Mouse (Mus musculus) neural tube, embryonic 14.5 days (tissue): ENCODE results near the gene Pipox. TPM values are rescaled to one million over a fixed set of nuclear protein-coding genes. Genes with fewer than 3 reads are reported as not detected.

ENCODE experiments used
- ATAC-seq: fragments of 200-750 bp; cut with Nextera tagmentation; 2 replicates; pipeline ENCODE4 v1.8.0; 2017; ENCODE audit warnings: low read depth, mild to moderate bottlenecking, moderate TSS enrichment, moderate library complexity
- H3K27ac ChIP-seq: fragments of 300-500 bp; sonication (generic); 2 replicates; pipeline ENCODE4 v1.5.1; 2014; ENCODE audit warnings: low read depth, mild to moderate bottlenecking, control low read depth, low read length, moderate library complexity, mixed read lengths
- H3K27me3 ChIP-seq: fragments of 300-500 bp; sonication (generic); 2 replicates; pipeline ENCODE4 v1.6.1; 2014; ENCODE audit warnings: low read length; ENCODE audit not compliant: control insufficient read depth, insufficient read depth
- H3K36me3 ChIP-seq: fragments of 300-500 bp; sonication (generic); 2 replicates; pipeline ENCODE4 v1.6.1; 2014; ENCODE audit warnings: low read length, mixed read lengths; ENCODE audit not compliant: control insufficient read depth, insufficient read depth
- H3K4me1 ChIP-seq: fragments of 300-500 bp; sonication (generic); 2 replicates; pipeline ENCODE4 v1.6.1; 2014; ENCODE audit warnings: low read length; ENCODE audit not compliant: control insufficient read depth, insufficient read depth
- H3K4me2 ChIP-seq: fragments of 300-500 bp; sonication (generic); 2 replicates; pipeline ENCODE4 v1.6.1; 2014; ENCODE audit warnings: mild to moderate bottlenecking, low read depth, low read length, control low read depth
- H3K4me3 ChIP-seq: fragments of 300-500 bp; sonication (generic); 2 replicates; pipeline ENCODE4 v1.5.1; 2014; ENCODE audit warnings: low read depth, low read length, control low read depth, mixed read lengths
- H3K9ac ChIP-seq: fragments of 300-500 bp; sonication (generic); replicated peaks from 2 replicates; pipeline ENCODE4 v1.6.1; 2014; ENCODE audit warnings: low read depth, mild to moderate bottlenecking, control low read depth, low read length, mixed read lengths
- H3K9me3 ChIP-seq: fragments of 300-500 bp; sonication (generic); 2 replicates; pipeline ENCODE4 v1.6.1; 2016; ENCODE audit warnings: low read length; ENCODE audit not compliant: control insufficient read depth
- WGBS: fragments of 180-500 bp; shearing (Covaris S2); extraction: QIAGEN DNeasy Blood & Tissue Kit; methylation state at CpG from one replicate; pipeline ENCODE4 v1.1.7; 2014; 5-methylcytosine and 5-hydroxymethylcytosine counted together
- polyA plus RNA-seq: library from polyadenylated mRNA; unstranded; fragments of >200 nt; fragmentation: Nextera tagmentation; extraction: Ambion mirVana; gene quantifications from 2 replicates; pipeline ENCODE4 v1.2.1, GENCODE M21; 2014

The Pipox gene
- polyA plus RNA-seq, 1 experiment from 2014 or later = 4.6 TPM

DNA sequence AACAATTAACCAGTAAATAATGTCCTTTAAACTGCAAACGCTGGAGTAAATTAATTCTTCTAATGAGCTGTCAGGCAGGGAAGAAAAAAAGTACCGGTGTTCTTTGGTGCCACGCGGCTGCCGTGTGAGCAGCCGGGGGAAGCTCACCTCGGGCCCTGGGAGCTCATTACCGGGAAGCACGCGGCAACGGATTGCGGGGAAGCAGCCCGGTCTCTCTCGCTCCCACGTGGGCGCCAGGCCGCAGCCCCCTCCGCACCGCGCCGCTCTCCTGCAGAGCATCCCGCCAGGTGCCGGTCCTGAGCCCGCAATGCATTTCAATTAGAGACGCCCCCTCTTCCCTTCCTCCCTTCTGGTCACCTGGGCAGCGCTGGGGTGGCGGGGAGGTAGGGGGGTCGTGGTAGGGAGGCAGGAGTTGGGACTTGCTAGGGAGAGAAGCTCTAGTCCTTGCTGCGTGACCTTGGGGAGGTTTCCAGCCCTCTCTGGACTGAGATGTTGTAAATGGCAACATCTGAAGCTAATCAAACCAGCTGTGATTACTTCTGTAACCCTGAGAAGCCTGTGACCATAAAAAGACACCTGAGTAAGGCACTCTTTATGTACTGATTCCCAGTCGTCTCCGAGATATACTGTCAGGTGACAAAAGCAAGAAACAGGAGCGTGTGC, 20.8 kb upstream of the Pipox start:
- no peak overlapping the region for H3K9ac ChIP-seq
- peaks cover 10% of the 10 kb centered on the region; the same call in 1 of the 2 replicates for H3K4me1 ChIP-seq
- H3K27ac ChIP-seq = peak overlapping the region; percentile 57
- no peak for ATAC-seq
- H3K36me3 ChIP-seq = no peaks in the 10 kb centered on the region
- peak overlapping the region; percentile 34 for H3K4me2 ChIP-seq
- no peak overlapping the region for H3K4me3 ChIP-seq
- WGBS = 2% methylated on average over 31 of the region's 32 CpGs
- no peaks in the 10 kb centered on the region for H3K9me3 ChIP-seq
- H3K27me3 ChIP-seq = peaks cover 15% of the 10 kb centered on the region

DNA sequence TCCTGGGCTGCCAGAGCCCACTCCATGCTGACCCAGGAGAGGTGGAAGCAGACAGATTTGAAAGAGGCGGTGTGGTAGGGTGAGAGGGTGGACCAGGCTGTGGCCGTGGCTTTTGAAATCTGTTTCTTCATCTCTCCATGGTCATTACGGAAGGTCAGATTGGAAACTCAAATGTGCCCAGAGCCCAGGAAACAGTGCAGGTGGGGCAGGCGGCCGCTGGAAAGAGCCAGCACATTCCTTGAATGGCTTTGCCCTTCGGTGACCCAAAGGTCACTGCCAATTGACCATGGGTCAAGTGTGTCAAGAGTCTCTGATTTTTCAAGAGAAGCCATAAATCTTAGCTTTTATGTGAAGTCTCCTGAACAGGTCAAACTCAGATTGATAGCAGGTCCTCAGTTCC, 19.6 kb upstream of the Pipox start:
- Histone ChIP-seq H3K4me2 (no peak overlapping the region), H3K9ac (no peak overlapping the region), H3K36me3 (no peaks in the 10 kb centered on the region), H3K27me3 (peaks cover 15% of the 10 kb centered on the region), H3K27ac (no peak overlapping the region), H3K4me3 (no peak overlapping the region), H3K4me1 (peaks cover 10% of the 10 kb centered on the region; the same call in 1 of the 2 replicates), H3K9me3 (no peaks in the 10 kb centered on the region)
- ATAC-seq = no peak
- 22% methylated on average over 6 of the region's 6 CpGs for WGBS

GRCm38 (mm10) chr11:77909776-77910175, 15.9 kb upstream of the Pipox start:
- H3K9ac ChIP-seq = no peak overlapping the region; the same call in 1 of the 2 replicates
- H3K27me3 ChIP-seq = peaks cover 6% of the 10 kb centered on the region
- H3K36me3 ChIP-seq = no peaks in the 10 kb centered on the region
- no peaks in the 10 kb centered on the region for H3K9me3 ChIP-seq
- H3K4me3 ChIP-seq = no peak overlapping the region
- no peak overlapping the region for H3K27ac ChIP-seq
- peaks cover 6% of the 10 kb centered on the region; the same call in 1 of the 2 replicates for H3K4me1 ChIP-seq
- 33% methylated on average over 6 of the region's 6 CpGs for WGBS
- no peak for ATAC-seq
- H3K4me2 ChIP-seq = no peak overlapping the region

GRCm38 (mm10) chr11:77909376-77909775, 15.5 kb upstream of the Pipox start:
- Histone ChIP-seq H3K27me3 (peaks cover 6% of the 10 kb centered on the region), H3K36me3 (no peaks in the 10 kb centered on the region), H3K9ac (no peak overlapping the region; the same call in 1 of the 2 replicates), H3K4me2 (no peak overlapping the region), H3K4me3 (no peak overlapping the region), H3K4me1 (peaks cover 2% of the 10 kb centered on the region; the same call in 1 of the 2 replicates), H3K27ac (no peak overlapping the region), H3K9me3 (no peaks in the 10 kb centered on the region)
- WGBS = 30% methylated on average over 5 of the region's 5 CpGs
- no peak for ATAC-seq

DNA sequence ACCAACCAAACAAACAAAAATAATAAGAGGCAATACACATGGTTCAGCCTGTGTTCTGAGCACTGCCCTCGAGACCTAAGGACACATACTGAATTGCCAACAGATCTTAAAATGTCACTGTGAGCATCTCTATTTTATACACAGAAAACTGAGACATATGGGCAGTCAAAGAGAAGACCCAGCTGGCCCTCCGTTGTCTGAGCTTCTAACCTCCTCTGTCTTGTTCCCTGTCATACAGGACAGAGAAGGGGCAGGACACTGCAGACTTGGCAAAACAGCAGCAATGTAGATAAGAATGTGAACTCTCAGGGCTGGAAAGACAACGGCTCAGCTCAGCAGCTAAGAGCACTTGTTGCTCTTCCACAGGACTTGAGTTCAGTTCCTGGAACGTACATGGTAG, 14.6 kb upstream of the Pipox start:
- no peaks in the 10 kb centered on the region; the same call in none of the 2 replicates for H3K4me1 ChIP-seq
- no peaks in the 10 kb centered on the region for H3K36me3 ChIP-seq
- WGBS = 91% methylated on average over 4 of the region's 4 CpGs
- H3K27me3 ChIP-seq = peaks cover 6% of the 10 kb centered on the region
- no peaks in the 10 kb centered on the region for H3K9me3 ChIP-seq
- H3K9ac ChIP-seq = no peak overlapping the region
- ATAC-seq = no peak
- H3K4me3 ChIP-seq = no peak overlapping the region
- no peak overlapping the region for H3K4me2 ChIP-seq
- H3K27ac ChIP-seq = no peak overlapping the region

DNA sequence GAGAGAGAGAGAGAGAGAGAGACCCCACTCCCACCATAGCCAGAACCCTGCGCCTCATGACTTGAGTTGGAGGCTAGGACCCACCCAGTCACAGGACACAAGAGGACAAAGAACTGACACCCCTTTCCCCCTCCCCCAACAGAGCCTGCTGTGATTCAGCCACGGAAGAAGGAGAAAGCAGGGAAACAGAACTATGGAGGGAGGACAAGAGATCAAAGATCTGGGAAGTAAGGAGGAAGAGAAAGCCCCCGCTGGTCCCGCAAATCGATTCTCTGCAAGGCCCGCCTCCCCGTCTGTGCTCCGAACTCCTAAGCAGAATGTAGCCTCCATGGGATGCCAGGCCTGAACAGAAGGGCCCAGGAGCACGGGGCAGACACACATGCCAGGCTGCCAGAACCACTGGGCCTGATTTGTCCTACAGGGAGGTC, 12.9 kb upstream of the Pipox start:
- Histone ChIP-seq H3K9me3 (no peaks in the 10 kb centered on the region), H3K27me3 (no peaks in the 10 kb centered on the region), H3K9ac (no peak overlapping the region), H3K36me3 (no peaks in the 10 kb centered on the region), H3K4me3 (no peak overlapping the region), H3K4me1 (no peaks in the 10 kb centered on the region; the same call in none of the 2 replicates), H3K27ac (peak overlapping the region; percentile 60; the same call in 1 of the 2 replicates), H3K4me2 (no peak overlapping the region; the same call in 1 of the 2 replicates)
- no peak for ATAC-seq
- 6% methylated on average over 9 of the region's 9 CpGs for WGBS

GRCm38 (mm10) chr11:77906097-77906687, 12.3 kb upstream of the Pipox start:
- Histone ChIP-seq H3K27ac (peak overlapping the region; percentile 63; the same call in 1 of the 2 replicates), H3K27me3 (no peaks in the 10 kb centered on the region), H3K4me3 (no peak overlapping the region), H3K36me3 (no peaks in the 10 kb centered on the region), H3K4me2 (no peak overlapping the region; the same call in 1 of the 2 replicates), H3K4me1 (no peaks in the 10 kb centered on the region; the same call in none of the 2 replicates), H3K9ac (no peak overlapping the region), H3K9me3 (no peaks in the 10 kb centered on the region)
- 38% methylated on average over 19 of the region's 19 CpGs for WGBS
- ATAC-seq = no peak

DNA sequence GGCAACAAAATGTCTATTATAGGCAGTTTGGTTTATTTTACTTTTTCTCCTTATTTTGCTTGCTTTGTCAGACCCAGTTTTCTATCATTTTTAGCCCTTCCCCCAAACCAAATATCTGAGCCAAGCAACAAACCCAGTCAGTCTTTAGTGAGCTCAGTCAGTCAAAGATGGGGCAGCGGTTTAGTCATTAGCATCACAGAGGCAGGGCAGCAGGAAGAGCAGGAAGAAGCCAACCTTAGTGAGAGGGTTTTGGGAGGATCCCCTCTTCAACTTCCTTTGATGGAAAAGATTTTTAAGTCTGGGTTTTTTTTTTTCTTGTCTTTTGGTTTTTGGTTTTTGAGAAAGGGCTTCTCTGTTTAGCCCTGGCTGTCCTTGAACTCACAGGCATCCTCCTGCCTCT, 10.8 kb upstream of the Pipox start:
- H3K9me3 ChIP-seq = no peaks in the 10 kb centered on the region
- 30% methylated on average over 1 of the region's 1 CpGs for WGBS
- no peak for ATAC-seq
- H3K27ac ChIP-seq = no peak overlapping the region
- H3K27me3 ChIP-seq = no peaks in the 10 kb centered on the region
- no peaks in the 10 kb centered on the region; the same call in none of the 2 replicates for H3K4me1 ChIP-seq
- H3K9ac ChIP-seq = no peak overlapping the region
- no peaks in the 10 kb centered on the region for H3K36me3 ChIP-seq
- no peak overlapping the region for H3K4me3 ChIP-seq
- no peak overlapping the region for H3K4me2 ChIP-seq

GRCm38 (mm10) chr11:77903761-77904160, 9.9 kb upstream of the Pipox start:
- no peaks in the 10 kb centered on the region for H3K9me3 ChIP-seq
- H3K27ac ChIP-seq = peak overlapping the region; percentile 30; the same call in 1 of the 2 replicates
- H3K4me2 ChIP-seq = no peak overlapping the region
- H3K4me1 ChIP-seq = no peaks in the 10 kb centered on the region; the same call in none of the 2 replicates
- H3K27me3 ChIP-seq = no peaks in the 10 kb centered on the region
- H3K36me3 ChIP-seq = no peaks in the 10 kb centered on the region
- H3K9ac ChIP-seq = no peak overlapping the region
- no peak for ATAC-seq
- 38% methylated on average over 3 of the region's 3 CpGs for WGBS
- H3K4me3 ChIP-seq = no peak overlapping the region
